Mouse (Mus musculus) CH12.LX (cell line): ENCODE measurements at regions not wholly inside any gene's neighbourhood (a gene's known extent, or its start where the extent isn't known, plus 50 kb on each side); places are given as distances from the start of the nearest gene placed in this dataset.

Experiments used
- DNase-seq: peaks from one replicate; pipeline ENCODE4 v3.0.0-alpha.2; 2013; ENCODE audit errors: extremely low read depth
- H3K27ac ChIP-seq: 2 replicates; pipeline ENCODE4 v1.5.1; 2012; ENCODE audit warnings: low read depth, mild to moderate bottlenecking, control low read depth, moderate library complexity; ENCODE audit not compliant: insufficient read depth
- H3K27me3 ChIP-seq: replicated peaks from 2 replicates; pipeline ENCODE3; 2012; ENCODE audit warnings: inconsistent platforms
- H3K36me3 ChIP-seq, 2 experiments: replicated peaks in 1 of 2; 2 replicates each; pipeline versions ENCODE3 to v1.6.1; 2012; ENCODE audit warnings: inconsistent platforms in 1 of 2, low read length in 1 of 2, mild to moderate bottlenecking in 1 of 2, mixed read lengths in 1 of 2, moderate library complexity in 1 of 2; ENCODE audit not compliant: control insufficient read depth in 1 of 2, insufficient read depth in 1 of 2
- H3K4me1 ChIP-seq, 2 experiments: 2 replicates each; pipeline ENCODE4 v1.6.1; 2012; ENCODE audit warnings: inconsistent platforms in 1 of 2, moderate library complexity in 1 of 2; ENCODE audit not compliant: insufficient read depth in 2 of 2, control insufficient read depth in 1 of 2
- H3K4me2 ChIP-seq: 2 replicates; pipeline ENCODE4 v1.6.1; 2012; ENCODE audit warnings: low read depth, mild to moderate bottlenecking, control low read depth; ENCODE audit not compliant: poor library complexity, insufficient read depth, severe bottlenecking
- H3K4me3 ChIP-seq, 3 experiments: fragments of 150-350 bp in 1 of 3; sonication (generic) in 1 of 3; replicated peaks in 1 of 3; 2 replicates each; pipeline versions ENCODE3 to v1.5.1; 2011 to 2012; ENCODE audit warnings: low read depth in 2 of 3, low read length in 2 of 3, mild to moderate bottlenecking in 2 of 3, moderate library complexity in 2 of 3, control low read depth in 1 of 3, improper control_type of control experiment in 1 of 3, inconsistent platforms in 1 of 3, mixed read lengths in 1 of 3; ENCODE audit not compliant: poor library complexity in 1 of 3
- H3K79me2 ChIP-seq: replicated peaks from 2 replicates; pipeline ENCODE4 v1.6.1; 2012; ENCODE audit warnings: mild to moderate bottlenecking, moderate library complexity; ENCODE audit not compliant: control insufficient read depth, poor library complexity, insufficient read depth, severe bottlenecking; ENCODE audit errors: extremely low read depth
- H3K9ac ChIP-seq: 2 replicates; pipeline ENCODE4 v1.6.1; 2012; ENCODE audit warnings: low read depth, mild to moderate bottlenecking, control low read depth, moderate library complexity; ENCODE audit not compliant: insufficient read depth
- H3K9me3 ChIP-seq: replicated peaks from 2 replicates; pipeline ENCODE3; 2012; ENCODE audit warnings: low read length, inconsistent platforms, mixed read lengths
- CTCF ChIP-seq, 2 experiments: IDR thresholded peaks in 1 of 2; conservative IDR thresholded peaks in 1 of 2; 2 replicates each; pipeline ENCODE4 v1.5.1; 2011 to 2012; ENCODE audit warnings: low read depth in 2 of 2, low read length in 2 of 2, improper control_type of control experiment in 1 of 2, inconsistent platforms in 1 of 2, mild to moderate bottlenecking in 1 of 2, moderate library complexity in 1 of 2
- E2F4 ChIP-seq: IDR thresholded peaks from 2 replicates; pipeline ENCODE4 v1.6.1; 2011; ENCODE audit warnings: low read depth, low read length, improper control_type of control experiment; ENCODE audit not compliant: insufficient replicate concordance
- EP300 ChIP-seq: IDR thresholded peaks from 2 replicates; pipeline ENCODE4 v1.6.1; 2011; ENCODE audit warnings: low read length, improper control_type of control experiment
- GABPA ChIP-seq: IDR thresholded peaks from 2 replicates; pipeline ENCODE4 v1.6.1; 2012; ENCODE audit warnings: low read depth, low read length, improper control_type of control experiment, inconsistent platforms; ENCODE audit not compliant: insufficient replicate concordance
- IRF4 ChIP-seq: IDR thresholded peaks from 2 replicates; pipeline ENCODE4 v1.6.1; 2014; ENCODE audit warnings: low read depth, mild to moderate bottlenecking, inconsistent platforms, low read length, improper control_type of control experiment
- JUN ChIP-seq: IDR thresholded peaks from 2 replicates; pipeline ENCODE4 v1.6.1; 2011; ENCODE audit warnings: low read depth, mild to moderate bottlenecking, low read length, improper control_type of control experiment, moderate library complexity; ENCODE audit not compliant: insufficient read depth
- KAT2A ChIP-seq: IDR thresholded peaks from 2 replicates; pipeline ENCODE4 v1.6.1; 2012; ENCODE audit warnings: low read length, improper control_type of control experiment, inconsistent platforms; ENCODE audit not compliant: insufficient replicate concordance
- MAX ChIP-seq: IDR thresholded peaks from 2 replicates; pipeline ENCODE4 v1.6.1; 2011; ENCODE audit warnings: low read length, improper control_type of control experiment
- MAZ ChIP-seq: IDR thresholded peaks from 2 replicates; pipeline ENCODE4 v1.6.1; 2012; ENCODE audit warnings: low read depth, mild to moderate bottlenecking, inconsistent platforms, low read length, improper control_type of control experiment, moderate library complexity
- MXI1 ChIP-seq: IDR thresholded peaks from 2 replicates; pipeline ENCODE4 v1.6.1; 2011; ENCODE audit warnings: mild to moderate bottlenecking, low read depth, low read length, improper control_type of control experiment
- NELFE ChIP-seq: IDR thresholded peaks from 2 replicates; pipeline ENCODE4 v1.6.1; 2011; ENCODE audit warnings: low read depth, low read length, improper control_type of control experiment
- NRF1 ChIP-seq: IDR thresholded peaks from 2 replicates; pipeline ENCODE4 v1.6.1; 2014; ENCODE audit warnings: low read depth, mild to moderate bottlenecking, inconsistent platforms, low read length, improper control_type of control experiment, moderate library complexity
- POLR2AphosphoS2 ChIP-seq: IDR thresholded peaks from 2 replicates; pipeline ENCODE4 v1.6.1; 2011; ENCODE audit warnings: low read depth, low read length, improper control_type of control experiment
- RCOR1 ChIP-seq: conservative IDR thresholded peaks from 2 replicates; pipeline ENCODE4 v1.6.1; 2012; ENCODE audit warnings: low read depth, mild to moderate bottlenecking, inconsistent platforms, low read length, improper control_type of control experiment
- SIN3A ChIP-seq: IDR thresholded peaks from 2 replicates; pipeline ENCODE4 v1.6.1; 2012; ENCODE audit warnings: low read length, improper control_type of control experiment, inconsistent platforms
- SMC3 ChIP-seq: IDR thresholded peaks from 2 replicates; pipeline ENCODE4 v1.6.1; 2011; ENCODE audit warnings: low read depth, low read length, improper control_type of control experiment
- TCF12 ChIP-seq: IDR thresholded peaks from 2 replicates; pipeline ENCODE4 v1.6.1; 2014; ENCODE audit warnings: low read depth, mild to moderate bottlenecking, inconsistent platforms, low read length, improper control_type of control experiment
- UBTF ChIP-seq: IDR thresholded peaks from 2 replicates; pipeline ENCODE4 v1.6.1; 2012; ENCODE audit warnings: low read depth, mild to moderate bottlenecking, inconsistent platforms, low read length, improper control_type of control experiment, moderate library complexity
- USF1 ChIP-seq: IDR thresholded peaks from 2 replicates; pipeline ENCODE4 v1.6.1; 2014; ENCODE audit warnings: low read depth, mild to moderate bottlenecking, inconsistent platforms, low read length, improper control_type of control experiment
- ZKSCAN1 ChIP-seq: IDR thresholded peaks from 2 replicates; pipeline ENCODE4 v1.6.1; 2012; ENCODE audit warnings: low read depth, inconsistent platforms, low read length, improper control_type of control experiment, borderline replicate concordance
- ZNF384 ChIP-seq: IDR thresholded peaks from 2 replicates; pipeline ENCODE4 v1.6.1; 2012; ENCODE audit warnings: low read depth, low read length, improper control_type of control experiment, inconsistent platforms
- dilution Hi-C: fragments of 300-500 bp; cut with MboI; formaldehyde crosslinking; loops from 2 replicates; pipeline ENCODE4 v1.14.3; 2020; ENCODE audit warnings: low sequenced_read_pairs; ENCODE audit not compliant: extremely low pct_unique_long_range_greater_than_20kb, extremely low pct_ligation_motif_present
- in situ Hi-C: fragments of 300-500 bp; cut with MboI; formaldehyde crosslinking; loops from 3 replicates; pipeline ENCODE4 v1.14.3; 2019; ENCODE audit warnings: low sequenced_read_pairs, low pct_ligation_motif_present, low pct_unique_long_range_greater_than_20kb, mixed read lengths

- dilution Hi-C loops, result no loop called here
- DNase-seq, result no peak
- no peaks in the 10 kb centered on the region for H3K79me2 ChIP-seq
- H3K9me3 ChIP-seq, result no peaks in the 10 kb centered on the region
- peaks cover 0 to 9% of the 10 kb centered on the region in 2 experiments; a peak in 1 of 4 replicates for H3K4me1 ChIP-seq
- H3K4me3 ChIP-seq, result no peak overlapping the region
- no peaks in the 10 kb centered on the region for H3K27me3 ChIP-seq
- H3K27ac ChIP-seq, result no peak overlapping the region
- H3K4me2 ChIP-seq, result no peak overlapping the region
- no peaks in the 10 kb centered on the region for H3K36me3 ChIP-seq
- in situ Hi-C loops, result loop anchor here (25.0 kb wide), 2 partner anchors 332 to 543 kb away; no protein-coding TSS in a partner anchor
- no peak overlapping the region for H3K9ac ChIP-seq
- no peak for TF ChIP-seq POLR2AphosphoS2
- TF ChIP-seq E2F4, result no peak
- TF ChIP-seq CTCF (conservative IDR thresholded peaks at IDR 0.05 in 1 of 2, IDR thresholded peaks at IDR 0.05 in 1 of 2; ENCODE audit: low read depth in 2 of 2, low read length in 2 of 2), result no peak
- no peak for TF ChIP-seq MAZ
- no peak for TF ChIP-seq JUN
- TF ChIP-seq SMC3, result no peak
- TF ChIP-seq EP300, result no peak
- no peak for TF ChIP-seq SIN3A
- TF ChIP-seq TCF12, result no peak
- TF ChIP-seq USF1, result no peak
- no peak for TF ChIP-seq MXI1
These were observed 203.5 kb upstream of the Gadl1 start for GRCm38 (mm10) chr9:115705761-115706160.

GRCm38 (mm10) chr9:115708199-115708934 lies 200.9 kb upstream of the Gadl1 start:
- Histone ChIP-seq H3K9ac (no peak overlapping the region), H3K4me3 (no peak overlapping the region), H3K36me3 (no peaks in the 10 kb centered on the region), H3K9me3 (no peaks in the 10 kb centered on the region), H3K27ac (no peak overlapping the region), H3K4me2 (no peak overlapping the region), H3K79me2 (no peaks in the 10 kb centered on the region), H3K4me1 (peaks cover 0 to 9% of the 10 kb centered on the region in 2 experiments; a peak in 1 of 4 replicates), H3K27me3 (no peaks in the 10 kb centered on the region)
- dilution Hi-C loops, result no loop called here
- in situ Hi-C loops, result loop anchor here (25.0 kb wide), 2 partner anchors 329 to 546 kb away; no protein-coding TSS in a partner anchor
- no peak for DNase-seq
- TF ChIP-seq KAT2A (no peak), MAX (no peak), GABPA (no peak), JUN (no peak), IRF4 (no peak), NRF1 (no peak), NELFE (no peak), TCF12 (no peak), UBTF (no peak), ZKSCAN1 (no peak), RCOR1 (no peak), ZNF384 (no peak)
